Mouse (Mus musculus): ENCODE results near the gene Gale. TPM values are rescaled to one million over a fixed set of nuclear protein-coding genes. Genes with fewer than 3 reads are reported as not detected.
A peak's percentile ranks its signal among the peaks of the same experiment; 100 is the strongest.

The Gale gene
- polyA plus RNA-seq, 1 experiment = 13.4 TPM

DNA sequence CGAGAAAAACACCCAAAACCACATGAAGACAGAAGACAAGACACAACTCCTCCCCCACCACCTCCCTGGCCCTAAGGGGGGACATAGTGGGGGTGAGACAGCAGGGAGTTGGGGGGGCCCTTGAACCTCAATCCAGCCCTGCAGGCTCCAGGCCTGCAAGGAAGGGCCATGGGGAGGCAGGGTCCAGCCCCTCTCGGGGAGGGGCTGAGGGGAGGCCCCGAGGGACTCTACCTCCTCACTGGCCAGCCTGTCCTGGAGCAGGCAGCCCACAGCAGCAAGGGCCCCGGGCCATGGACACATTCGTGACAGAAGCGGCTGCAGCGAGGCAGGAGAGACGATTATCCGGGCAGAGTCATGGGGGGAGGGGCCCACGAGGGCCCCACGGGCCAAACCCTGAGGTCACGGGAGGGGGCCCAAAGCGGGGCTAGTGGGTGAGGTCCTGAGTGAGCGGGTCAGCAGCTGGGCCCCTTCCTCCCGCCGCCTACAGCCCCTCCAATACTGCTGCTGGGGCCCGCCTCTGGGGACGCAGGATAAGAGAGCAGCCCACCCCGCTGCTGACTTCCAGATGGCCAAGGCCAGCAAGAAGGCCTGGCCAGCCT is 4.8 kb downstream of the Gale start:
- Histone ChIP-seq H3K27me3 (replicated peaks; ENCODE audit: control insufficient read depth, insufficient read depth, low read length) (no peaks in the 10 kb centered on the region), H3K4me3 (ENCODE audit: insufficient read depth, low read depth, low read length) (no peak overlapping the region), H3K27ac (ENCODE audit: insufficient read depth, low read depth, low read length) (no peak overlapping the region), H3K36me3 (ENCODE audit: control insufficient read depth, insufficient read depth, low read length) (no peaks in the 10 kb centered on the region), H3K4me1 (ENCODE audit: control insufficient read depth, insufficient read depth, low read length) (peaks cover 11% of the 10 kb centered on the region; the same call in 1 of the 2 replicates)
- TF ChIP-seq POLR2A (IDR thresholded peaks at IDR 0.05; ENCODE audit: low read depth, low read length) = no peak
- TF ChIP-seq CTCF (conservative IDR thresholded peaks at IDR 0.05; ENCODE audit: insufficient read depth, insufficient read length, low read depth, low read length) = no peak
- DNase-seq = no peak
- 78% methylated on average over 19 of the region's 19 CpGs for WGBS

DNA sequence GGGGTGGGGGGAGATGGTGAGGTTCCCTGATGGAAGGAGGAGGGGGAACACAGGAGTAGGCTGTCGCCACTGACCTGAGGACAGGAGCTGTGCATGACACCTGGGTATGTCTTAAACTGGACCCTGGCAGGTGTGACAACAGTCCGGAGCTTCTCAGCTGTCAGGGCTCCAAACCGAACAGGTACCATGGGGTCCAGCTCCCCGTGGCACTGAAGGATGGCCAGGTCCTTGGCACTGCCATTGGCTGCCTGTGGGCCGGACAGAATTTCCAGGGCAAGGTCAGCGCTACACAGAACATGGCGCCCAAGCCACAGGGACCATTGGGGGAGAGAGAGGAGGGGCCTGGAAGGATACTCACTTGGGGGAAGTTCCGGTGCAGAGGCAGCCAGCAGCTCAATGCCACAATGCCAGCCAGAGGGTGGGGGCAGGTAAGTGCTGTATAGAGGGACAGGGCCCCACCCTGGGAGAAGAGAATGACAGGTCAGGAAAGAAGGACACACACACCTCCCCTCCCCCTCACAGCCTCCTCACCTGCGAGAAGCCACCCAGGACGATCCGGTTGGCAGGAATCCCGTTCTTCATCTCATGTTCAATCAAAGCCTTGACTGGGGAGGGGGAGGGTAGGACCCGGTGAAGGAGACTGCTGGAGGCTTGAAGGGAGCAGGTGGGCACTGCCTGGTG is 5.7 kb downstream of the Gale start:
- WGBS = 81% methylated on average over 13 of the region's 13 CpGs
- H3K36me3 ChIP-seq (ENCODE audit: control insufficient read depth, insufficient read depth, low read length) = no peaks in the 10 kb centered on the region

DNA sequence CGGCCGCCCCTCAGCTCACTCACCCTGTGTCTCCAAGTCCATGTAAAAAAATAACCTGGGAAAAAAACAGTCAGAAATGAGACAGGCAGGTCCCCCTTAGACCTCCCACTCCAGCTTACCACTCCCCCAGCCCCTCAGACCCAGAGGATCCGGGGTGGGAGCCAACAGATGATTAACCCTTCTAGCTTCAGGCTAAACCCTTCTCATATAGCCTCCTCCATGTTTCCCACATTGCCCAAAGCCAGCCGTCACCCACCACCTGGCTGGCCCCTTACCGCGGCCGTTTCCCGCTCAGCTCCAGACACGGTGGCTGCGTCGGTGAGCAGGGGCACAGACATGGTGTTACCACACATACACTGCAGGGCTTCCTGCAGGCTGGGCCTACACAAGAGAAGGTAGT is 7.1 kb downstream of the Gale start:
- WGBS = 81% methylated on average over 11 of the region's 11 CpGs
- no peak overlapping the region for H3K27ac ChIP-seq (ENCODE audit: insufficient read depth, low read depth, low read length)
- TF ChIP-seq POLR2A (IDR thresholded peaks at IDR 0.05; ENCODE audit: low read depth, low read length) (no peak), CTCF (conservative IDR thresholded peaks at IDR 0.05; ENCODE audit: insufficient read depth, insufficient read length, low read depth, low read length) (no peak)
- no peaks in the 10 kb centered on the region for H3K27me3 ChIP-seq (replicated peaks; ENCODE audit: control insufficient read depth, insufficient read depth, low read length)
- no peaks in the 10 kb centered on the region for H3K36me3 ChIP-seq (ENCODE audit: control insufficient read depth, insufficient read depth, low read length)
- H3K4me3 ChIP-seq (ENCODE audit: insufficient read depth, low read depth, low read length) = no peak overlapping the region
- no peak for DNase-seq
- peaks cover 5% of the 10 kb centered on the region; the same call in 1 of the 2 replicates for H3K4me1 ChIP-seq (ENCODE audit: control insufficient read depth, insufficient read depth, low read length)

More for the DNA sequence above, 5.7 kb downstream of the Gale start:
- no peak overlapping the region for H3K4me3 ChIP-seq (ENCODE audit: insufficient read depth, low read depth, low read length)
- TF ChIP-seq CTCF (conservative IDR thresholded peaks at IDR 0.05; ENCODE audit: insufficient read depth, insufficient read length, low read depth, low read length) (no peak), POLR2A (IDR thresholded peaks at IDR 0.05; ENCODE audit: low read depth, low read length) (no peak)
- peaks cover 11% of the 10 kb centered on the region; the same call in 1 of the 2 replicates for H3K4me1 ChIP-seq (ENCODE audit: control insufficient read depth, insufficient read depth, low read length)
- no peaks in the 10 kb centered on the region for H3K27me3 ChIP-seq (replicated peaks; ENCODE audit: control insufficient read depth, insufficient read depth, low read length)
- DNase-seq = no peak
- no peak overlapping the region for H3K27ac ChIP-seq (ENCODE audit: insufficient read depth, low read depth, low read length)

DNA sequence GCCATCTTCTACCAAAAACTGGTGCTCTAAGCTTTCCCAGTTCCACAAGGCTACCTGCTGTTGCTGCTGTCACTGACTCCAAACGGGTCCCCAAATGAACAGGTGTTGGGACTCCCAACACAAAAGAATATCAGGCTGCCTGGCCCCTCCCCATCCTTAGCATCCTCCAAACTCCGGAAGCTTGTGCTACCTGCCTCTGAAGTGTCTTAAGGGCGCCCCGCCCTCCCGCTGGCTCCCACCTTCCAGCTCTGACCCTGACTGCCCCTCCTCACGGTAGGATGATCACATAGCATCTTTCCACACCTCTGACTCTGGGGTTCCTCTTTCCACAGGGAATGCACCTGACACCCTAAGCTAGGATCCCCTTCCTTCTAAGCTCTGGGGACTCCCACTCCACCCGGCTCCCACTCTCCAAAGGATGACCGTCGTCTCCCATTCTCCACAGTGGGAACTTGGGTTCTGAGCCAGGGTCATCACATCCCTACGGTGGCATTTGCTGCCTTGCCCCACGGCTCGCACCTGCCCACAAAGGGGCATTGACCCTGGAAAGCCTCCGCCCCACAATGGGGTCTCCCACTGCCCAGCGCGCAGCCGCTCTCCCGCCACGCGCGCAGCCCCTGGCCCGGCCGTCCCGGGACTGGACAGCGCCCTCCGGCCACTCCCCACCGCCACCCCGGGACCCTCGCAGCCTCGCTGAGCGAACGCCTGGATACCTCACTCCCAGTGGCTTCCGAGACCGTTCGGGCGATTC is 8.5 kb downstream of the Gale start:
- H3K4me3 ChIP-seq (ENCODE audit: insufficient read depth, low read depth, low read length) = peak overlapping the region; percentile 55
- H3K36me3 ChIP-seq (ENCODE audit: control insufficient read depth, insufficient read depth, low read length) = no peaks in the 10 kb centered on the region
- no peak for TF ChIP-seq POLR2A (IDR thresholded peaks at IDR 0.05; ENCODE audit: low read depth, low read length)
- TF ChIP-seq CTCF (conservative IDR thresholded peaks at IDR 0.05; ENCODE audit: insufficient read depth, insufficient read length, low read depth, low read length) = no peak
- peaks cover 5% of the 10 kb centered on the region; the same call in 1 of the 2 replicates for H3K4me1 ChIP-seq (ENCODE audit: control insufficient read depth, insufficient read depth, low read length)
- WGBS = 1% methylated on average over 35 of the region's 35 CpGs
- H3K27ac ChIP-seq (ENCODE audit: insufficient read depth, low read depth, low read length) = no peak overlapping the region
- no peak for DNase-seq
- no peaks in the 10 kb centered on the region for H3K27me3 ChIP-seq (replicated peaks; ENCODE audit: control insufficient read depth, insufficient read depth, low read length)

DNA sequence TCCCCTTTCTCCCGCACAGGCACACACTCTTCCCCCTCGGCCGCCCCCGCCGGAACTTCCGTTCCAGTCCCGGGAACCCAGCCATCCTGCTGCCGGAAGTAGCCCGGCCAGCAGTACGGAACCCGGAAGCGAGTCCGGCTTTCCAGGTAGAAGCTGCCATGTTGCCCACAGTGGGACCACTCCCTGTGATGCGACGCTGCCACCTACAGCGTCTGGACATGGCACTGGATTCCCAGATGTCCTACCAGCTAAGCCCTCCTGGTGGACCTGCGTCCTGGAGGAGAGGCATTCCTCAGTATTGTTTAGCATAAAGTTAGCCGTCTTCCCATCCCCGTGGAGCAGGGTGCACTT is 9.0 kb downstream of the Gale start, which contains the start of gene Lypla2:
Lypla2 (minus strand) TSS at position 71 of the 351 bp plus-strand sequence.
- 2% methylated on average over 19 of the region's 19 CpGs for WGBS
- Histone ChIP-seq H3K36me3 (ENCODE audit: control insufficient read depth, insufficient read depth, low read length) (no peaks in the 10 kb centered on the region), H3K4me3 (ENCODE audit: insufficient read depth, low read depth, low read length) (peak within 1 kb of the TSS; percentile 55), H3K4me1 (ENCODE audit: control insufficient read depth, insufficient read depth, low read length) (peaks cover 5% of the 10 kb centered on the region; the same call in 1 of the 2 replicates), H3K27me3 (replicated peaks; ENCODE audit: control insufficient read depth, insufficient read depth, low read length) (no peaks in the 10 kb centered on the region), H3K27ac (ENCODE audit: insufficient read depth, low read depth, low read length) (no peak within 1 kb of the TSS)
- peak; percentile 6 for TF ChIP-seq POLR2A (IDR thresholded peaks at IDR 0.05; ENCODE audit: low read depth, low read length)
- 0 out of 2 replicates have a peak, but pooled peaks have one; percentile 12 for TF ChIP-seq CTCF (conservative IDR thresholded peaks at IDR 0.05; ENCODE audit: insufficient read depth, insufficient read length, low read depth, low read length)
- peak; percentile 92 for DNase-seq

DNA sequence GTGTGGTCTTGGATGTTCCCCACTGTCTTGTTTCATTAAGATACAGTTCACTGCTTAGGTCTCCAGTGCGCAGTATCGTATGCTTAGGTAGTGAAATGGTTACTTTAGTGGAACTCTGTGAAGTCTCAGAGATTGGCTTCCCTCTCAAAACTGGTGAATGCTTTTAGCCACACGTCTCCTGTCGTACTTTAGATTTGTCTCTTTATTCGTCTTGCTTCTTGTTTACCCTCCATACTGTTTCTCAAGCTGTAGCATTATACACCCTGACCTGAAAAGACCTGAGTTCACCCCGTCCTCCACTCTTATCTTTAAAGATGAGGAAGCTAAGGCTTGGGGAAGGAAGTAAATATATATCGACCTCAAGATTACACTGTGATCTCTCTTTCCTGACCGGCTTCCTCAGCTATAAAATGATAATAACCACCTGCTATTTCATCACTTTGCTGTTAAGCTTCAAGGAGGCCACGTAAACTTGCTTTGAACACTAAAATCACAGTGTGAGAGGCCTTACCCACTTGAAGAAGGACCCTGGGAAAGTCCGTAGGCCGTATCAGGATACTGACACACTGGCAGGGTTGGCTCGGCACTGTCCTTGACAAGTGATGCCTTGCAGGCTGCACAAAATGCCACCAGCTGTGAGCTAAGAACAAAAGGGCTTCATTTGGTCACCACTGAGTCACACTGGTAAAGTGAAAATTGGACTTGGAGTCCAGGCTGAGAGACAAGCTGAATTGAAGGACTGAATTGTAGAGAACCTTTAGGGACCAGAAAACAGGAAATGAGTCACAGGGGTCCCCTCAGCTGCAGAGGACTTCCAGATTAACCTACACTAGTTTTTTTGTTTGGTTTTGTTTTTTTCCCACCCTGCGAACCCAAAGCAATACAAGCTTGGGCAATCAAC is 9.6 kb downstream of the Gale start:
- TF ChIP-seq CTCF (conservative IDR thresholded peaks at IDR 0.05; ENCODE audit: insufficient read depth, insufficient read length, low read depth, low read length) = no peak
- TF ChIP-seq POLR2A (IDR thresholded peaks at IDR 0.05; ENCODE audit: low read depth, low read length) = no peak
- no peak for DNase-seq
- H3K4me3 ChIP-seq (ENCODE audit: insufficient read depth, low read depth, low read length) = peak overlapping the region; percentile 55
- H3K4me1 ChIP-seq (ENCODE audit: control insufficient read depth, insufficient read depth, low read length) = peaks cover 5% of the 10 kb centered on the region; the same call in 1 of the 2 replicates
- 60% methylated on average over 13 of the region's 13 CpGs for WGBS
- no peaks in the 10 kb centered on the region for H3K36me3 ChIP-seq (ENCODE audit: control insufficient read depth, insufficient read depth, low read length)
- H3K27ac ChIP-seq (ENCODE audit: insufficient read depth, low read depth, low read length) = no peak overlapping the region
- no peaks in the 10 kb centered on the region for H3K27me3 ChIP-seq (replicated peaks; ENCODE audit: control insufficient read depth, insufficient read depth, low read length)

Data from kidney, adult 2 months (tissue).